Mouse (Mus musculus) midbrain, embryonic 15.5 days (tissue): Measurements from ENCODE around the gene Baz2a. TPM values are rescaled to one million over a fixed set of nuclear protein-coding genes. Genes with fewer than 3 reads are reported as not detected.

Experiments used
- ATAC-seq: fragments of 200-750 bp; cut with Nextera tagmentation; replicated peaks from 2 replicates; pipeline ENCODE4 v1.8.0; 2017; ENCODE audit warnings: moderate TSS enrichment
- H3K27ac ChIP-seq: fragments of 300-500 bp; sonication (generic); 2 replicates; pipeline ENCODE4 v1.5.1; 2015; ENCODE audit warnings: mild to moderate bottlenecking, inconsistent platforms
- H3K27me3 ChIP-seq: fragments of 300-500 bp; sonication (generic); replicated peaks from 2 replicates; pipeline ENCODE4 v1.6.1; 2015; ENCODE audit warnings: inconsistent platforms
- H3K36me3 ChIP-seq: fragments of 300-500 bp; sonication (generic); replicated peaks from 2 replicates; pipeline ENCODE4 v1.6.1; 2015; ENCODE audit warnings: inconsistent platforms
- H3K4me1 ChIP-seq: fragments of 300-500 bp; sonication (generic); 2 replicates; pipeline ENCODE4 v1.6.1; 2015; ENCODE audit warnings: inconsistent platforms
- H3K4me2 ChIP-seq: fragments of 300-500 bp; sonication (generic); 2 replicates; pipeline ENCODE4 v1.6.1; 2015; ENCODE audit warnings: inconsistent platforms, mild to moderate bottlenecking, moderate library complexity
- H3K4me3 ChIP-seq: fragments of 300-500 bp; sonication (generic); 2 replicates; pipeline ENCODE4 v1.5.1; 2015; ENCODE audit warnings: mild to moderate bottlenecking, inconsistent platforms
- H3K9ac ChIP-seq: fragments of 300-500 bp; sonication (generic); 2 replicates; pipeline ENCODE4 v1.6.1; 2015; ENCODE audit warnings: mild to moderate bottlenecking, inconsistent platforms
- H3K9me3 ChIP-seq: fragments of 300-500 bp; sonication (generic); 2 replicates; pipeline ENCODE4 v1.6.1; 2016; ENCODE audit warnings: inconsistent platforms
- WGBS: fragments of 180-500 bp; shearing (Covaris S2); methylation state at CpG from one replicate; pipeline ENCODE4 v1.1.7; 2015; ENCODE audit warnings: mixed read lengths; 5-methylcytosine and 5-hydroxymethylcytosine counted together
- microRNA counts: library from miRNA; unstranded; fragments of <30 nt; microRNA quantifications from one replicate; lab custom pipeline; 2016
- microRNA-seq: library from miRNA; unstranded; fragments of <30 nt; microRNA quantifications from one replicate; pipeline ENCODE4, GENCODE M21; 2016
- polyA plus RNA-seq: library from polyadenylated mRNA; unstranded; fragments of >200 nt; fragmentation: Nextera tagmentation; extraction: Ambion mirVana; gene quantifications from 2 replicates; pipeline ENCODE4 v1.2.1, GENCODE M21; 2015

Gene Baz2a
- polyA plus RNA-seq, 1 experiment from 2014 or later: 10.9 TPM

DNA sequence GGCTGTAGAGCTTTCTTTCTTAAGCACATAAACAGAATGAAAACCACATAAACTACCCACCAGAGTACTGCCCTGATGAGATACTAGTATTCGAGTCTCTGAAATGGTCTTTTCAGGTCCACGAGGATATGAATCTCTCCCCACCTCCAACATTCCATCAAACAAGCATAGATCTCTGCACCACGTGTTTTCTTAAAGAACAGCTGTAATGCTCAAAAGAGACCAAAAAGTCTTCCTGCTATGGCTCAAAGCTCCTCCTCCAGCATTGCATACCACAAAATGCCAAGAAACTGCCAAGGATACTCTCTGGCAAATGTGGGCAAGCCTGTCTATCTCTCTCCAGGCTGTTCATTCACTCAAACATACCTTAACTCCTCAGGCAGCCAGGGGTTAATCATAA, 83.9 kb downstream of the Baz2a start:
- Histone ChIP-seq H3K9ac (no peak overlapping the region; the same call in 1 of the 2 replicates), H3K4me2 (peak overlapping the region; percentile 58), H3K27ac (no peak overlapping the region), H3K4me1 (peaks cover 10% of the 10 kb centered on the region), H3K4me3 (peak overlapping the region; percentile 40), H3K27me3 (no peaks in the 10 kb centered on the region), H3K36me3 (no peaks in the 10 kb centered on the region), H3K9me3 (no peaks in the 10 kb centered on the region)
- ATAC-seq: no peak
- 15% methylated on average over 3 of the region's 3 CpGs for WGBS

DNA sequence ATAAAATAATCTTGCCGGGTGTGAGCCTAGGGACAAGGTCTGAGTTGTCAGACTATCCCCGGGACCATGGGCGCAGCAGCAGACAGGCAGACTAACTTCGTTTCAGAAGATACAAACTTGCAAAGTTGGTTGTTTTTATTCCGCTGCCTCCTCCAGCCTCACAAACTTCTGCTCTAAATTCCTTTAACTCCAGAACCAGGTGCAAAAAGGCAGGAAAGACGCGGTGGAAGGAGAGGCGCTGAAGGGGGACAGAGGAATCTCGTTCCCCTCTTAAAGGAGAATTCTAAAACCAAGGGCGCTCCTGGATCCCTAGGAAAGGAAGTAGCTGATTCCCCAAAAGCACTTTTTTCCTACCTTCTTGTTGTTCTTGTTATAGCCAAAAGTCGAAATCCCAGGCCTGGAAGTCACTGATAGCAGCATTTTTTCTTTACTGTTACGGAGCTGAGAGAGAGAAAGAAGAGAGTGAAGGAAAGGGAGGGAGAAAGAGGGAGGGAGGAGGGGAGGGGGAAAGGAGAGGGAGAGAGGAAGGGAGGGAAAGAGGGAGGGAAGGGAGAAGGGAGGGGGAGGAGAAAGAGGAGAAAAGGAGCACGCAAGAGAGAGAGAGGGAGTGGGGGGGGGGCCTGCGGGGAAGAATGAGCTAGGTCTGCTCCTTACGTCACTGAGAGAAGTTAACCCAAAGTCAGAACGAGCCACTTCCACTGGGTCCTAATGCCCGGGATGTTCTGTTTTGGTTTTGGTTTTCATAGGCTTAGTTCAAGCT, 84.8 kb downstream of the Baz2a start:
- 0% methylated on average over 17 of the region's 17 CpGs for WGBS
- ATAC-seq: peak; percentile 85; the same call in 1 of the 2 replicates
- Histone ChIP-seq H3K9ac (peak overlapping the region; percentile 19), H3K9me3 (no peaks in the 10 kb centered on the region), H3K4me2 (peak overlapping the region; percentile 58), H3K27ac (peak overlapping the region; percentile 26; the same call in 1 of the 2 replicates), H3K4me1 (peaks cover 10% of the 10 kb centered on the region), H3K36me3 (no peaks in the 10 kb centered on the region), H3K4me3 (peak overlapping the region; percentile 40), H3K27me3 (no peaks in the 10 kb centered on the region)

- ATAC-seq: no peak
- peaks cover 10% of the 10 kb centered on the region for H3K4me1 ChIP-seq
- H3K4me3 ChIP-seq: no peak overlapping the region
- H3K27me3 ChIP-seq: no peaks in the 10 kb centered on the region
- no peak overlapping the region for H3K9ac ChIP-seq
- no peak overlapping the region for H3K27ac ChIP-seq
- H3K36me3 ChIP-seq: no peaks in the 10 kb centered on the region
- no peak overlapping the region for H3K4me2 ChIP-seq
- no peaks in the 10 kb centered on the region for H3K9me3 ChIP-seq
- 93% methylated on average over 4 of the region's 4 CpGs for WGBS
Measured at GRCm38 (mm10) chr10:128177316-128177715, 85.9 kb downstream of the Baz2a start.

MicroRNAs within 50 kb of the gene (microRNA counts, 519-probe panel; counts per million panel counts)
- microRNA mmu-miR-677 (lab: Ali Mortazavi, UCI): not detected

Small RNAs within 50 kb of the gene (microRNA-seq; reads per million reads assigned to microRNA genes)
- gene Mir677: 15.8 reads per million, percentile 33 among the genes with 10 or more reads in this experiment

Other genes starting within 250 kb of the Baz2a start
- not detected in 2 replicates for gene Rdh19, start 241.6 kb upstream of the Baz2a start, polyA plus RNA-seq
- gene Rdh16f2, start 225.1 kb upstream of the Baz2a start, polyA plus RNA-seq: not detected in 2 replicates
- not detected in 2 replicates for gene Rdh7, start 202.8 kb upstream of the Baz2a start, polyA plus RNA-seq
- gene Sdr9c7, start 193.1 kb upstream of the Baz2a start, polyA plus RNA-seq: not detected in 2 replicates
- not detected in 2 replicates for gene Hsd17b6, start 84.0 kb upstream of the Baz2a start, polyA plus RNA-seq
- gene Prim1, start 76.4 kb upstream of the Baz2a start, polyA plus RNA-seq: 37.2 and 41.8 TPM in 2 replicates
- 473 and 476 TPM in 2 replicates for gene Naca, start 56.0 kb upstream of the Baz2a start, polyA plus RNA-seq
- 351 and 372 TPM in 2 replicates for gene Ptges3, start 32.6 kb upstream of the Baz2a start, polyA plus RNA-seq
- gene Atp5b, start 8.3 kb upstream of the Baz2a start, polyA plus RNA-seq: 2,030 and 2,053 TPM in 2 replicates
- gene Rbms2, start 88.7 kb downstream of the Baz2a start, polyA plus RNA-seq: 8.9 and 9.2 TPM in 2 replicates
- 1.2 and 1.7 TPM in 2 replicates for gene Gls2, start 102.9 kb downstream of the Baz2a start, polyA plus RNA-seq
- 20.2 and 21.4 TPM in 2 replicates for gene Spryd4, start 120.2 kb downstream of the Baz2a start, polyA plus RNA-seq
- gene Mip, start 134.3 kb downstream of the Baz2a start, polyA plus RNA-seq: 0.09 TPM in 1 of 2 replicates, not detected in the other
- gene Timeless, start 140.5 kb downstream of the Baz2a start, polyA plus RNA-seq: 17.8 and 20.5 TPM in 2 replicates
- gene Apon, start 162.5 kb downstream of the Baz2a start, polyA plus RNA-seq: not detected in 2 replicates
- 0.18 TPM in 1 of 2 replicates, not detected in the other for gene Apof, start 177.1 kb downstream of the Baz2a start, polyA plus RNA-seq
- 21.4 and 23.5 TPM in 2 replicates for gene Stat2, start 179.0 kb downstream of the Baz2a start, polyA plus RNA-seq
- gene Il23a, start 207.2 kb downstream of the Baz2a start, polyA plus RNA-seq: not detected in 2 replicates
- 21.9 and 24.0 TPM in 2 replicates for gene Pan2, start 211.8 kb downstream of the Baz2a start, polyA plus RNA-seq
- gene Cnpy2, start 230.9 kb downstream of the Baz2a start, polyA plus RNA-seq: 194 and 204 TPM in 2 replicates
- 256 and 257 TPM in 2 replicates for gene Cs, start 246.2 kb downstream of the Baz2a start, polyA plus RNA-seq